Mouse (Mus musculus) MEL (cell line): ENCODE measurements at regions not wholly inside any gene's neighbourhood (a gene's known extent, or its start where the extent isn't known, plus 50 kb on each side); places are given as distances from the start of the nearest gene placed in this dataset.

Source experiments
- DNase-seq: peaks from one replicate; pipeline ENCODE4 v3.0.0; 2011; ENCODE audit warnings: low read depth, low spot score
- H3K27ac ChIP-seq: 2 replicates; pipeline ENCODE4 v1.5.1; 2012; ENCODE audit warnings: low read depth, mild to moderate bottlenecking, control low read depth, low read length, moderate library complexity; ENCODE audit not compliant: control insufficient read depth
- H3K27me3 ChIP-seq, 2 experiments: fragments of 150-350 bp in 1 of 2; sonication (generic) in 1 of 2; 2 replicates each; pipeline ENCODE4 v1.6.1; 2012; ENCODE audit warnings: low read length in 2 of 2, mild to moderate bottlenecking in 2 of 2, improper control_type of control experiment in 1 of 2, moderate library complexity in 1 of 2; ENCODE audit not compliant: insufficient read depth in 2 of 2, control insufficient read depth in 1 of 2
- H3K36me3 ChIP-seq, 2 experiments: 2 replicates each; pipeline ENCODE4 v1.6.1; 2012 to 2014; ENCODE audit warnings: low read length in 2 of 2, improper control_type of control experiment in 1 of 2, inconsistent platforms in 1 of 2, mild to moderate bottlenecking in 1 of 2; ENCODE audit not compliant: insufficient read depth in 2 of 2, control insufficient read depth in 1 of 2
- H3K4me1 ChIP-seq, 2 experiments: fragments of 150-350 bp in 1 of 2; sonication (generic) in 1 of 2; 2 replicates each; pipeline ENCODE4 v1.6.1; 2012; ENCODE audit warnings: low read length in 2 of 2, improper control_type of control experiment in 1 of 2, mild to moderate bottlenecking in 1 of 2; ENCODE audit not compliant: insufficient read depth in 2 of 2, control insufficient read depth in 1 of 2
- H3K4me3 ChIP-seq, 2 experiments: fragments of 150-350 bp in 1 of 2; sonication (generic) in 1 of 2; 2 replicates each; pipeline ENCODE4 v1.5.1; 2012; ENCODE audit warnings: low read depth in 2 of 2, low read length in 2 of 2, mild to moderate bottlenecking in 2 of 2, moderate library complexity in 2 of 2, control low read depth in 1 of 2, improper control_type of control experiment in 1 of 2; ENCODE audit not compliant: control insufficient read depth in 1 of 2, insufficient read depth in 1 of 2
- H3K79me2 ChIP-seq: 2 replicates; pipeline ENCODE4 v1.6.1; 2012; ENCODE audit warnings: mild to moderate bottlenecking, low read length, moderate library complexity; ENCODE audit not compliant: control insufficient read depth, poor library complexity, insufficient read depth
- H3K9ac ChIP-seq: 2 replicates; pipeline ENCODE4 v1.6.1; 2012; ENCODE audit warnings: low read depth, mild to moderate bottlenecking, control low read depth, low read length, moderate library complexity; ENCODE audit not compliant: control insufficient read depth, poor library complexity, severe bottlenecking
- H3K9me3 ChIP-seq: fragments of 150-350 bp; sonication (generic); replicated peaks from 2 replicates; pipeline ENCODE4 v1.6.1; 2012; ENCODE audit warnings: mild to moderate bottlenecking, low read length, improper control_type of control experiment, moderate library complexity; ENCODE audit not compliant: insufficient read depth
- CHD2 ChIP-seq: IDR thresholded peaks from 2 replicates; pipeline ENCODE4 v1.6.1; 2011; ENCODE audit warnings: low read length, improper control_type of control experiment
- CTCF ChIP-seq, 3 experiments: IDR thresholded peaks in 2 of 3; conservative IDR thresholded peaks in 1 of 3; 2 replicates each; pipeline ENCODE4 v1.5.1; 2011 to 2012; ENCODE audit warnings: low read length in 3 of 3, low read depth in 2 of 3, mild to moderate bottlenecking in 2 of 3, improper control_type of control experiment in 1 of 3, inconsistent platforms in 1 of 3, mixed read lengths in 1 of 3, moderate library complexity in 1 of 3; ENCODE audit not compliant: control insufficient read depth in 1 of 3, insufficient read depth in 1 of 3, poor library complexity in 1 of 3, severe bottlenecking in 1 of 3
- E2F4 ChIP-seq: IDR thresholded peaks from 2 replicates; pipeline ENCODE4 v1.6.1; 2011; ENCODE audit warnings: low read depth, low read length, improper control_type of control experiment, borderline replicate concordance
- GABPA ChIP-seq: IDR thresholded peaks from 2 replicates; pipeline ENCODE4 v1.6.1; 2012; ENCODE audit warnings: low read depth, mild to moderate bottlenecking, inconsistent platforms, low read length, improper control_type of control experiment, moderate library complexity
- GATA1 ChIP-seq: IDR thresholded peaks from 2 replicates; pipeline ENCODE4 v1.6.1; 2011; ENCODE audit warnings: low read depth, low read length, improper control_type of control experiment
- JUND ChIP-seq: IDR thresholded peaks from 2 replicates; pipeline ENCODE4 v1.6.1; 2011; ENCODE audit warnings: low read depth, mild to moderate bottlenecking, improper control_type of control experiment, low read length
- MAX ChIP-seq: IDR thresholded peaks from 2 replicates; pipeline ENCODE4 v1.6.1; 2011; ENCODE audit warnings: low read length, improper control_type of control experiment
- MAZ ChIP-seq: IDR thresholded peaks from 2 replicates; pipeline ENCODE4 v1.6.1; 2012; ENCODE audit warnings: low read depth, mild to moderate bottlenecking, inconsistent platforms, low read length, improper control_type of control experiment
- MYB ChIP-seq: IDR thresholded peaks from 2 replicates; pipeline ENCODE4 v1.6.1; 2011; ENCODE audit warnings: mild to moderate bottlenecking, low read depth, low read length, improper control_type of control experiment
- MYC ChIP-seq: IDR thresholded peaks from 2 replicates; pipeline ENCODE4 v1.6.1; 2011; ENCODE audit warnings: low read depth, mild to moderate bottlenecking, low read length, improper control_type of control experiment, moderate library complexity
- NRF1 ChIP-seq: IDR thresholded peaks from 2 replicates; pipeline ENCODE4 v1.6.1; 2014; ENCODE audit warnings: low read depth, mild to moderate bottlenecking, inconsistent platforms, low read length, improper control_type of control experiment, moderate library complexity; ENCODE audit not compliant: poor library complexity, insufficient read depth, severe bottlenecking
- POLR2AphosphoS5 ChIP-seq: IDR thresholded peaks from 2 replicates; pipeline ENCODE4 v1.6.1; 2012; ENCODE audit warnings: low read depth, borderline replicate concordance, mild to moderate bottlenecking, inconsistent platforms, low read length, moderate library complexity, mixed read lengths
- RCOR1 ChIP-seq: IDR thresholded peaks from 2 replicates; pipeline ENCODE4 v1.6.1; 2012; ENCODE audit warnings: low read depth, mild to moderate bottlenecking, inconsistent platforms, low read length, improper control_type of control experiment
- SIN3A ChIP-seq: IDR thresholded peaks from 2 replicates; pipeline ENCODE4 v1.6.1; 2012; ENCODE audit warnings: low read length, improper control_type of control experiment, inconsistent platforms
- TAL1 ChIP-seq: IDR thresholded peaks from 2 replicates; pipeline ENCODE4 v1.6.1; 2012; ENCODE audit warnings: mild to moderate bottlenecking, inconsistent platforms, low read length, moderate library complexity, mixed read lengths
- TCF12 ChIP-seq: IDR thresholded peaks from 2 replicates; pipeline ENCODE4 v1.6.1; 2014; ENCODE audit warnings: low read depth, mild to moderate bottlenecking, inconsistent platforms, low read length, improper control_type of control experiment, moderate library complexity
- UBTF ChIP-seq: IDR thresholded peaks from 2 replicates; pipeline ENCODE4 v1.6.1; 2012; ENCODE audit warnings: low read depth, mild to moderate bottlenecking, inconsistent platforms, low read length, improper control_type of control experiment, moderate library complexity, borderline replicate concordance; ENCODE audit not compliant: insufficient read depth
- USF2 ChIP-seq, 2 experiments: IDR thresholded peaks; 2 replicates each; pipeline ENCODE4 v1.6.1; 2011 to 2012; ENCODE audit warnings: improper control_type of control experiment in 2 of 2, low read length in 2 of 2, borderline replicate concordance in 1 of 2, inconsistent platforms in 1 of 2, low read depth in 1 of 2, mild to moderate bottlenecking in 1 of 2; ENCODE audit not compliant: insufficient read depth in 1 of 2
- ZMIZ1 ChIP-seq: IDR thresholded peaks from 2 replicates; pipeline ENCODE4 v1.6.1; 2012; ENCODE audit warnings: low read depth, mild to moderate bottlenecking, inconsistent platforms, low read length, improper control_type of control experiment, moderate library complexity

- H3K36me3 ChIP-seq: no peaks in the 10 kb centered on the region
- no peak for DNase-seq
- no peak overlapping the region for H3K9ac ChIP-seq
- H3K79me2 ChIP-seq: no peaks in the 10 kb centered on the region
- no peak for TF ChIP-seq GATA1
- TF ChIP-seq TCF12: no peak
- no peak for TF ChIP-seq SIN3A
- no peak for TF ChIP-seq MYB
- no peak for TF ChIP-seq JUND
- no peak for TF ChIP-seq RCOR1
- no peak for TF ChIP-seq POLR2AphosphoS5
- H3K4me1 ChIP-seq: no peaks in the 10 kb centered on the region
- no peaks in the 10 kb centered on the region for H3K9me3 ChIP-seq
- no peak overlapping the region for H3K4me3 ChIP-seq
- H3K27me3 ChIP-seq: no peaks in the 10 kb centered on the region
- no peak overlapping the region for H3K27ac ChIP-seq
Measured at GRCm38 (mm10) chr1:55848806-55849205, 443.1 kb downstream of the Plcl1 start.

GRCm38 (mm10) chr1:55852354-55852753 lies 446.6 kb downstream of the Plcl1 start:
- Histone ChIP-seq H3K9ac (no peak overlapping the region), H3K36me3 (no peaks in the 10 kb centered on the region), H3K4me1 (no peaks in the 10 kb centered on the region), H3K79me2 (no peaks in the 10 kb centered on the region), H3K27me3 (no peaks in the 10 kb centered on the region), H3K9me3 (no peaks in the 10 kb centered on the region), H3K27ac (no peak overlapping the region), H3K4me3 (no peak overlapping the region)
- TF ChIP-seq UBTF (no peak), MAZ (no peak), MYC (no peak), RCOR1 (no peak), CHD2 (no peak), POLR2AphosphoS5 (no peak), E2F4 (no peak), TAL1 (no peak), GABPA (no peak), USF2 (IDR thresholded peaks at IDR 0.05; ENCODE audit: borderline replicate concordance in 1 of 2, insufficient read depth in 1 of 2, low read depth in 1 of 2, low read length in 2 of 2) (no peak), MAX (no peak), TCF12 (no peak), ZMIZ1 (no peak), CTCF (IDR thresholded peaks at IDR 0.05 in 2 of 3, conservative IDR thresholded peaks at IDR 0.05 in 1 of 3; ENCODE audit: control insufficient read depth in 1 of 3, insufficient read depth in 1 of 3, low read depth in 2 of 3, low read length in 3 of 3, poor library complexity in 1 of 3, severe bottlenecking in 1 of 3) (no peak), NRF1 (no peak)
- no peak for DNase-seq
